Mouse (Mus musculus) adrenal gland, postnatal 14 days (tissue): Measurements from ENCODE around the gene Gimap8. TPM values are rescaled to one million over a fixed set of nuclear protein-coding genes. Genes with fewer than 3 reads are reported as not detected.

Experiments
- DNase-seq: peaks from one replicate; pipeline ENCODE4 v3.0.0; 2021; ENCODE audit warnings: mixed read lengths
- total RNA-seq: library from RNA; stranded (reverse); gene quantifications from 2 replicates; pipeline ENCODE4 v1.2.3, GENCODE M21; 2021

Gene Gimap8
- total RNA-seq, 1 experiment from 2014 or later, result 12.1 TPM

DNA sequence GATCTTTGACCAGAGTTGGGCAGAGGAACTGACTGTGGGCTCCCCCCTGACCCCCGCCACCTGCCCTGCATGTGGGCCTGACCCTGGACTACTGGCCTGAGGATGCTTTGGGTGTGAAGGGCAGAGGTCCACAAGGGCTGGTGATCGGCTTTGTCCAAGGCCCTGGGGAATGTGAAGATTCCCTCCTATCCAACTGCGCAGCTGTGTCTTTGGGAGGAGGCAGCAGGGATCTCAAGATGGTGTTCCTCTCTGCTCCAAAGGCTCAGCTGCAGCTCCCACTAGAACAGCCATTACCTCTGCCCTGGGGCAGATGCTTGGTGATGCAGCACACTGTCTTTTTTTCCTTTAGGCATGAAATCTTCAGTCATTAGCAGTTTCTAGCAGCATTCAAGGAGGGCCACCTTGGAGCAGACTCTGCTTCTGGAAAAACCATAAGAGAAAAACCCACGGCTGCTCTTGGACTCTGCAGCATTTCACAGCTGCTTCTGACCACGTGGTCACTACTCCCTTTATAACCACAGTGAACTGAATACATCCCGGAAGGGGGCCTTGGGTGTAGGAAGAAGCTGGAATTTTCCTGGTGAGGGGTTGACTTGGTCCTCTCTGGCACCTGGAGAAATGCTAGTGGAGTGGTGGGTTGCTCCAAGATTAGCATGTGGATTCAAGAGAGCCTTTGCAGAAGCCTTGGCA, 9.1 kb upstream of the Gimap8 start:
- no peak for DNase-seq

DNA sequence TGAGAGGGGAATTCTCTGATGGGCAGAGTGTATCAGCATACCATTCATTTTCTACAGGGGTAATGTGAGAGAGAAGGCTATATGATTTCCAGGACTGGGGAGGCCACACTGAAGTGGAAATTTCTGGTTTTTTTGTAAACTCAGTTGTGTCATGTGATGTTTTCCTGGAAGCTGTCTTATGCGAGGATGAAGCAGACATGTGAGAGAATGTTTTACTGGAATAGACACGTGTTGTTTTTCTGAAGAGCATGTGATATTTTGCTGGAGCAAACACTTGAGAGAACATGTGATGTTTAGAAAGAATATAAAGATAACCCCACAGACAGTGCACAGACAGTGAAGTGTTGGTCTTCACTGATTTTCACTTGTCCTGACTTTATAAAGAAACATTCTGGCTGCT, 8.5 kb upstream of the Gimap8 start:
- DNase-seq, result no peak

DNA sequence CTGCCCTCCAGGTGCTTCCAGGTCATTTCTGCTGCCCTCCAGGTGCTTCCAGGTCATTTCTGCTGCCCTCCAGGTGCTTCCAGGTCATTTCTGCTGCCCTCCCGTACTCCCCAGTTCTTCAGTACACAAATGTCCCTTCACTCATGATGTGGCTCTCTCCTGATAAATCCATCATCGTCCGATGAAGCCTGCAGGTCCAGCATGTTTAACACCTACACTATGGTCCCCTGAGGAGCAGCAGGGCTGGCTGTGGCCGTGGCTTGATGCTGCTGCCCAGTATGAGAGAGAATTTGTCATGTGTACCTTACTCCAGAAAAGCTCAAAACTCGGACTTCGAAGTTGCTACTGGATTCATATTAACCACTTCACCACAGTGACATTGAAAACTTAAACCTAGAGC, 5.6 kb upstream of the Gimap8 start:
- DNase-seq, result no peak

DNA sequence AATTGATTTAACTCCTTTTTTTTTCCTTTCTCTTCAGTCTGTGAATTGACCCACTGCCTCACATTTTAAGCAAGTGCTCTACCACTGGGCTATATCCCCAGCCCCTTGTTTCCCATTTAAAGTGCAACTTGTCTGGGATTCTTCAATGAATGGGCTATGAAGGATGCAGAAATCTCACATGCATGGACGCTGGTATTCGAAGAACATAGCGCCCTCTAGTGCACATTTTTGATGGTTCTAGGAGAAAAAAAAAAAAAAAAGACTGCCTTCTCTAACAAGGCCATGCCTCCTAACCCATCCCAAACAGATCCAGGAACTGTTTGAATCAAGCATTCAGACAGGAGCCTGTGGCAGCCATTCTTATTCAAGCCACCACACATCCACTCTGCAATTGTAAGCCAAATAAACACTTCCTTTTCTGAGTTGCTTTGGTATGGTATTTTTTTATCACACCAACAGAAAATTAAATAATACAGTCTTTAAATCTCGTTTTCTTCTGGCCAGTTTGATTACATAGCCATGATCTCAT, 4.2 kb upstream of the Gimap8 start:
- DNase-seq, result peak; percentile 66

DNA sequence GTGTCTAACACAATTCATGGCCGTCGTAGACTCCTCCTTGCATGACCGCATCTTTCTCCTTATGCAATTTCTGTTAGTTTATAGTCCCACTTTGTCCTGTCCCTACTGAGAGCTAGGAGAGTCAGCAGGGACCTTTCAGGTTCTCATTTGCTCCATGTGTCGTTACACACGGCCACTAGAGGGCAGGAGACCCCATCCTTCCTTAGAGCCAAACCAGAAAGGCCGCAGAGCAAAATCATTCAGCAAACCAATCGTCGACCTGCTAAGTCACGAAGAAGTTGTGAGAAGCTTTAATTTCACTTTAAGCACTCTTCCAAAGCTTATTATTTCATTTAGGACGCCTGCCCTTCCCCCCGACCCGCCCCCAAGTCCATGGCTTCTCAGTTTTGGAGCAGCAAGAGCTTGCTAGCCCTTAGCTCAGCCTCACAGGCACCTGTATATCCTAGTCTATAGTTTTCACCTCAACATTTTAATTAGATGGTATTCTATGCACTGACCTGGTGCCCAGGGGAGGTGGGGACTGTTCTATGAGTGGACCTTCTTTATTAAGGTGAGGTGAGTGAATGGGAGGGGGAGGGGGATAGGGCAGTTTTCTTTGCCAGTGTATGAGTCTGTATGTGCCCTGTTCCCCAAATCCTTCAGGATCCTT, 1.2 kb upstream of the Gimap8 start:
- peak; percentile 83 for DNase-seq

DNA sequence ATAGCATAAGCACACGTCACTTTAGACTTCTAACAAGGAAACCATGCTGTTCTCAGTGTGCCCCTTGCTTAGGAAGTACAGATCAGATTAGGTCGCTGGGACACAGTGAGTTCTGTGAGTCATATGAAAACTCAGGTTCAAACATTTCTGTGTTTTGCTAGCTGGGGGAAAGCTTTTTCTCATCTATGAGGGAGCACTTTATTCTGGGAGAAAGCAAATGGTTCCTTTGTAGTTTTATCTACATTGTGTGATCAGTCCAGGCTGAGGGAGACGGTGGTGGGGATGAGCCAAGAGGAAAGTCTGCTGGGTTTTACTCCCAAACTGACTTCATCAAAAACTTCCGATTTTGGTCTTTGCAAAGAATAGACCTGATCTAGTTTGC, 734 bp upstream of the Gimap8 start:
- DNase-seq, result no peak

DNA sequence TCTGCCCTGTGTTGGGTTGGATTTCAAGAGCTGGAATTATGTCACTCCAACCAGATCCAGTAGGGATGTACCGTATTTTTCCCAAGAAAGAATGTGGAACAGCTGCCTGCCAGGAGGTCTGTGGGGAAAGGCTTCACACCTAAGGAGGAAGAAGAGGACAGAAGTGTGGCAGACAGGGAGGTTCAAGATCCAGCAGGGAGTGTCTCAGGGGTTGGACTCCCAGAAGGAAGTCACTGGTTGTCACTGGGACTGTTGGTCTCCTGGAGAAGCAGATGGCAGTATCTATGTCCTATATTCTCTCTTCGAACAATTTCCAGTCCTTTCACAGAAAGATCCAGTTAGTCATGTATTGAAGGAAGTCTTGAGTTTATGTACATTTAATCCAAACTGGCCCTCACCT, 577 bp downstream of the Gimap8 start:
- DNase-seq, result no peak

DNA sequence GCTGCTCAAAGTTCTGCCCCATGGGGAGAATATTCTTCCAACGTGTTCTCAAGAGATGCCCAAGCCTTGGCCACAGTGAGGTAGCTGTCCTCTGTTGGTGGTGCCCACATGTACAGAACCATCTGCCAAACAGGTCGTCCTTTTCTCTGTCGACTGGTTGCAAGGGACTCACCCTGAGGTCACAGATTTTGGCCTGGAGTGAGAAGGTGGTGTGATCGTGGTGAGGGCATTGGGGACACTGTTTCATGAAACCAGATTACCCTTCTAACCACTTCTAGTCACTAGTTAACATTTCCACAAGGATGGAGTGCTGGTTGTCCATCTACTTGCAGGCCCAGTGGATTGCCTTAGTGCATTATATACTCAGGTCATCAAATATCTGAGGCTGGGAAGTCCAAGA, 1.7 kb downstream of the Gimap8 start:
- DNase-seq, result no peak

DNA sequence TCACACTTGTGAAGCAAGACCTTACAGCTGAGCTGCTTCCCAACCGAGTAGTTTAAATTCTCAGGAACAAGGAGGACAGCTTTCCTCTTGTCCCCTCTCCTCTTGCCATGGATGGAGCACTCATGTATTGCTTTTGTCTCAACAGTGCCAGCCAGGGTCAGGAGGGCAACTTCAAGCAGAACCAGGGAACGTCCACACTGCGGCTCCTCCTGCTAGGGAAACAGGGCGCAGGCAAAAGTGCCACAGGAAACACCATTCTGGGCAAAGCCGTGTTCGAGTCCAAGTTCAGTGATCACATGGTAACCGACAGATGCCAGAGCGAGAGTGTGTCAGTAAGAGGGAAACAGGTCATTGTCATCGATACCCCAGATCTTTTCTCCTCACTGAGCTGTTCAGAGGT, 3.0 kb downstream of the Gimap8 start:
- no peak for DNase-seq

DNA sequence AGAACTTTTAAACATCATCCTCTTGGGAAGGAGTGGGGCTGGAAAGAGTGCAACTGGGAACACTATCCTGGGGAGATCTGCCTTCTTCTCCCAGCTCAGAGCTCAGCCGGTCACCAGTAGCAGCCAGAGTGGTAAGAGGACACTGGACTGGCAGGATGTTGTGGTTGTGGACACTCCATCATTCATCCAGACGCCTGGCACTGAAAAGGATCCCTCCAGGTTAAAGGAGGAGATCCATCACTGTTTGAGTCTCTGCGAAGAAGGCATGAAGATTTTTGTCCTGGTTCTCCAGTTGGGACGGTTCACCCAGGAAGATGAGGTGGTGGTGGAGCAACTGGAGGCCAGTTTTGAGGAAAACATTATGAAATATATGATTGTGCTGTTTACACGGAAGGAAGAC, 11.7 kb downstream of the Gimap8 start:
- no peak for DNase-seq

DNA sequence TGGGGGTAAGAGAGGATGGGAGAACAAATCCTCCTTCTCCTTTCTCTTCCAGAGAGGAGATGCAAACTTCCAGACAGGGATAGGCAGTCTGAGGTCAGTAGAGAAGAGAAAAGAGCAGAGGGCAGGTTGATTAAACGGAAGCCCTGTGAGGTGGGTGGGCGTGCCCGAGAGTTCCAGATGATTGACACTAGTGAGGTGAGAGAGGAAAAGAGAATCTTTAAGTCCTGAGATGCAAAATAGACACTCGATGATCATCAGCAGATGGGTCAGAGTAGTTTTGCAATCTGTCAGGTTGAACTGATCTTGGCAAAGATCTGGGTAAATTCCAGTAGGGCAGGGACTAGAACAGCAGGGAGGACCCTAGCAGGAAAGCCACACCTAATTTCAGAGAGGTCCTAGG, 17.7 kb downstream of the Gimap8 start:
- no peak for DNase-seq

DNA sequence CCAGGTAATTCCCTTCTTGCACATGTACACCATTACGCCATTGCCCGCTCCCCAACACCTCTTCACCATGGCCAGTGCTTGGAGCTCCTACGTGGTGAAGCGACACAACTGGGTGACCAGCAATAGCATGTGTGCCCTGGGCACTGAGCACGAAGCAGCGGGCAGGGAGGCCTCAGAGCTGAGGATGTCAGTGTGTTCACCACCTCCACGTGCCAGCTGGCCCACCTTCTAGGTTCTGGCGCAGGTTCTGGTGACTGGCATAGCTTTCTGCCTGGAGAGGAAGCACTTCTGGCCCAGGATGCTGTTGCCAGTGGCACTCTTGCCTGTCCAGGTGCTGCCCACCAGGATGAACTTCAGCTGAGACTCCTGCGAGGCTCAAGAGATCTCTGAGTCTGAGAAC, 18.4 kb downstream of the Gimap8 start:
- DNase-seq, result no peak

DNA sequence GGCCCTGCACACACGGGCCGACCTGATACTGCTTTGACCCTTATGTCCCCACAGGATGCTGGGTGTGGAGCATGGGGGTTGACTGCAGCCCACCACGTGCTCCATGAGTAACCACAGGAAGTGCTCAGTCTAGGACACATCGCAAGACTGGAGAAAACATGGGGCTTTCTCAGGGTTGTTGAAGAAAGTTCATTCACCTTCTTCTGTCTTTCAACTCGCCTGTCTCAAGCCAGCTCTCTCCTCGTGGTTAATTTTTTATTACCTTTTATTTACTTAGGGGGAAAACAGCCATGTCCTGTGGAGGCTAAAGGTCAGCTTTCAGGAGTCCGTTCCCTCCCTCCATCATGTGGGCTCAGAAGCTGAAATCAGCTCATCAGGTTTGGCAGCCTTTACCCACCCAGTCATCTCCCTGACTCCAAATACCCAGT, 19.1 kb downstream of the Gimap8 start:
- DNase-seq, result no peak

DNA sequence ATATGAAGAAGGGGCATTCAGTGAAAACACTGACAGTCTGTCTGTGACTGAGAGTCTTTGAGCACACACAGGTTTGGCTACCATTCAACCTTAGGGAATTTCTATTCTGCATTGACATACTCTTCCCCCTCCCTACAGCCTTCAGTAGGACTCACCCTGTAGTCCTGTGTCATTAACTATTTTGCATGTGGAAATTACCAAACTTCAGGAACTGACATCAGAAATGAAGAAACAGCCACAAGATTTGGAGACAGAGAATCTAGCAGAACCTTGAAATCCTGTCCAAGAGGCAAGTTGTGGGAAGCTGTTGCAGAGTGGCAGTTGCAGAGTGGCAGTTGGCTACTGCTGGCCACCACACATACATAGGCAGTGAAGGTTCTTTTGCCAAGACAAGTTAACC, 21.0 kb downstream of the Gimap8 start:
- DNase-seq, result no peak

DNA sequence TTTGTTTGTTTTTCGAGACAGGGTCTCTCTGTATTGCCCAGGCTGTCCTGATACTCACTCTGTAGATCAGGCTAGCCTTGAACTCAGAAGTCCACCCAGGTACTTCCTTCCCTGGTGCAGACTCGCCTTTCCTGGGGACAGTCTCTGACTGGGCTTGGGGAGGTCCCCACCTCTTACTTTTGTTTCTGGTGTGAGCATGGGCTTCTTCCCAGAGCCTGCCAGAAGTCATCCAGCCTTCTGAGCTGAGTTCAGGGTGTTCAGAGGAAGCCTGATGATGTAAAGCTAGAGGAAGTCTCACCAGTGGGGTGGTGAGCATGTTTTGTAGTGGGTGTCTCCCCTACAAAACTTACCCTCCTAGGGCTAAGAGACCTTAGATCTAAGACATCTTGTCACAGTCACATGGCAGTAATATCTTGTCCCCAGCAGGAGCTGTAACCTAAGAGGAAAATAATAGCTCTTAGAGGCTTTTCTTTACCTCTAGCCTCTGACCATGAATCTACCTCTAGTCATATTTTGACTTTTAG, 22.5 kb downstream of the Gimap8 start:
- no peak for DNase-seq

DNA sequence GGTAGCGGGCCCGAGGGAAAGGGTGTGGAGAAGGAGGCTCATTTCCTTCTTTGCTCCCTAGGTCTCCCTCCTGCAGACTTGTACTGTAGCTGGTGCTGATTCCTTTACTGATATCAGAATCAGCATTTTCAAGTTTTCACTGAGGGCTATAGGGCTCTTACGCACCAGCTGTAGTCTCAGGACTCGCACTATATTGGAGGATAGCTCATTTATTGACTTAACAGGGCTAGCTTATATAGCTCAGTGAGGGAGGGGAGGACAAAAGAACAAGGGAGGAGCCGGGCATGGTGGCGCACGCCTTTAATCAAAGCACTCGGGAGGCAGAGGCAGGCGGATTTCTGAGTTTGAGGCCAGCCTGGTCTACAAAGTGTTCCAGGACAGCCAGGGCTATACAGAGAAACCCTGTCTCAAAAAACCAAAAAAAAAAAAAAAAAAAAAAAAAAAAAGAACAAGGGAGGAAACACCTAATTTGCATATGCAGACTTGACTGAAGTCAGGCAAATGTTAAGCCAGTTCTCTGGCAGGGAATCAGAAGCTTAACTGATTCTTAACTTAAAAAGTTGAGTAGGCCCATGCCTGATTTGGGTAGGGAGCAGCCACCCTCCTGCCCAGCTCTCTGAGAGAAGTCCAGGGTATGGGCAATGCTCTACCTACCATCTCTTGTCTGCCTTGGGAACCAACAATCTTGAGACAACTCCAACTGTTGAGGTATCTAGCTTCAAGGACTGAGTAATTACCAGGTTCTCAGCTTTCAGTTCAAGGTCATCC, 27.4 kb downstream of the Gimap8 start:
- no peak for DNase-seq

DNA sequence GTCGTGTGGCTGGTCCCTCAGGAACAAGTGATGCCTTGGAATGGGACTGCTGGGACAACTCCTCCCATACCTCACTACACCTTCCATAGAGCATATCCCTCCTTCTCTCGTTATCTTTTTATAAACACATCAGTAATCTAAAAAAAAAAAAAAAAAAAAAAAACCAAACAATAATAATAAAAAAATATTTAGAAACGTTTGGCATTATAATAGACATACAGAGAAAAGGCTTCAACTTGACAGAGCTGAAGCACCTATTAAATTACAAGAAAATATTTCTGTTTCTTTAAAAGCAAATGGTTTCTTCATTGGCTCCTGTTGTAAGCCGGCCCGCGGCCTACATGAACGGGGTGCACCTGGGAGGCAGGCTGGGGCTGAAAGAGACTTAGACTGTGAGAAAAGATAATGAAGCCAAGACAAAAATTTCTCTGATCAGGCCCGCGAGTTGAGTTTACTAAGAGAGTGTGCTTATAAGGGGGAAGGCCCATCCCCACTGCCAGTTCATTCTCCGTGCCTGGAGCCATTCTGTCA, 28.4 kb downstream of the Gimap8 start:
- DNase-seq, result no peak

DNA sequence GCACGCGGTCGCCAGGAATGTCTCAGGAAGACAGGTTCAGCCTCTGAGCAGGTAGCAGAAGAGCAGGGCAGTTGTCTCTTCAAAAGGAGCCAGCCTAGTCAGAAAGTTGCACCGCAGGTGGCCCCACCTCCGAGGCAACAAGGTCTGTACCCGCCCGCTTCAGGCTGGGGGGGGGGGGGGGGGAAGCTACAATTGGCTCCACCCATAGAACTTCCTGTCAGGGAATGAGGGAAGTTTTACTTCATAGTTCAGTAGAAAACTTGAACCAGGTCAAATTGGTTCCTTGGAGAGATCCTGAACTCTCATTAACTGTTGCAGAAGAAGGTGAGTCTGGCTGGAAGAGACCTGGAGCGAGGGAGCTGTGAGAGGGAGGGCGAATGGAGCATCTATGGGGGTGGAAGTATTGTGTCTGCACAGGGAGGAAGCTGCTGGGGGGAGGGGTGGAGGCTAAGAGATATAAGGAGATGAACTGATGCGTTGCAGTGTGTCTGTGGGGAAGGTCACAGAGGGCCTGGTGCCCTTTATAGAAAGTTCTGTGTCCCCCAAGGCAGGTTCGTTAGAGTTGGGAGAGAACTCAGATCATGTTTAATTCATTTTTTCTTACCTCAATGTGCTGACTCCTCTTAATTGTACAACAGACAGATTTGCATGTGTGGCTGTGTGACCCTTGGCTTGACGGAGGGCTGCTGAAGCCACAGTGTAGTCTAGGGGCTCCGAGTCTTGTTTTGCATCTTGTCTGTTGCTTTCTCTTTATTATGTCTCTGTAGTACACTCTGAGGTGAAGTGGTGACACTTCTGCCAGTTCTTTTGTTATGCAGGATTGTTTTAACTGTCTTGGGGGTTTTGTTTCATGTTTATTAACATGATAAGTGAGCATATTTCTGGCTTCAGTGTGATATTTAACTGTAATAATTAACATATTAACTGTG, 29.2 kb downstream of the Gimap8 start, which contains the start of gene Gimap9:
Gimap9 (plus strand) TSS at position 199 of the 929 bp plus-strand sequence.
- DNase-seq, result peak; percentile 54

DNA sequence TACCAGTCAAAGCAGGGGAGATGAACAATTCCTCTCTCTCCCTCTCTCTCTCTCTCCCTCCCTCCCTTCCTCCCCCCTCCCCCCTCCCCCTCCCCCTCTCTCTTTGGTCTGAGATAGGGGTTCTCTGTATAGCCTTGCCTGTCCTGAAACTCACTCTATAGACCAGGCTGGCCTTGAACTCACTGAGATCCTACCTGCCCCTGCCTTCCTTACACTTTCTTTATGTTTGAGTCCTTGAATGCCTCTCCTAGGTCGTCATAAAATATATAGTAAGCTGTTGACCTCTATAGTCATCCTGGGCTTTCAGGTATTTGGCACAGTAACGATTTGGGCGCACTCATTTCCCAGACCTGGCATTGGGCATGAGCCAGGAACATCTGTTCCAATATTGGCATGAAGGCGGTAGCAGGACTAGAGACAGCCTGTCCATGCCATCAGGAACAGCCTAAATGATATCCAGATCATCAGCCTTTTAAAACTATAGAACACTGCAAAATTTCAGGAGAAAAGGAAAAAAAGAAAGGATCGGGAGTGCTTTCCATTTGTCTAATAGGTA, 29.9 kb downstream of the Gimap8 start:
- no peak for DNase-seq

DNA sequence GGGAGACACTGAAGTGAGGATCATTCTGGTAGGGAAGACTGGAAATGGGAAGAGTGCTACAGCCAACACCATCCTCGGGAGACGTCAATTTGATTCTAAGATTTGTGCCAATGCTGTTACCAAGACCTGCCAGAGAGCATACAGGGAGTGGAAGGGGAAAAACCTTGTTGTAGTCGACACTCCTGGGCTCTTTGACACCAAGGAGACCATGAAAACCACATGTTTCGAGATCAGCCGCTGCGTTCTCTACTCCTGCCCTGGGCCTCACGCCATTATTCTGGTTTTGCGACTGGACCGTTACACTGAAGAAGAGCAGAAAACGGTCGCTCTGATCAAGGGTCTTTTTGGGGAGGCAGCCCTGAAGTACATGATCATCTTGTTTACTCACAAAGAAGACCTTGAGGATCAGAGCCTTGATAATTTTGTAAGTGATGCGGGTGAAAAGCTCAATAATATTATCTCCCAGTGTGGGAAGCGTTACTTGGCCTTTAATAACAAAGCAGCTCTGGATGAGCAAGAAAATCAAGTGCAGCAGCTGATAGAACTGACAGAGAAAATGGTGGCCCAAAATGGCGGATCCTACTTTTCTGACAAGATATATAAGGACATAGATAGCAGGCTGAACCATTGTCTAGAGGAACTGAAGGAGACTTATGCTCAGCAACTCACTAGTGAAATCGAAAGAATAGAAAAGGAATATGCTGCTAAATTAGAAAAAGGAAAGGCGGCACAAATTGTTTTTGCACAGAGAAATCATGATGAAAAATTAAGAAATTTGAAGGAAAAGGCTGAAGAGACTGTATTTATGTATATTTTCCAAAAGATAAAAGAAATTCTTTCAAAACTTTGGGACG, 30.7 kb downstream of the Gimap8 start:
- no peak for DNase-seq
